Comparison of ENCODE assay signal across 29 mouse cellular contexts in genomic region chr15:64976044-64976805, GRCm38 (mm10). TPM values are rescaled to one million over a fixed set of nuclear protein-coding genes. Genes with fewer than 3 reads are reported as not detected.
DNase-seq lines count a peak whose midpoint lies in the region; ATAC-seq lines count a peak whose summit lies in the region.
"Had no signal": no experiment of that assay in that cellular context is flagged by ENCODE, and none has a peak within 500 bp of the region (broad histone marks: within the 10 kb centered on the region; RNA-seq: fewer than 3 reads in every experiment).

No protein-coding gene starts in this region.

- H3K4me3 ChIP-seq in forebrain, embryonic 16.5 days (replicated peaks; ENCODE audit: low read length), result no peak overlapping the region
- H3K4me3 ChIP-seq: embryonic facial prominence, embryonic 13.5 days; forebrain, embryonic 15.5 days; hindbrain, embryonic 15.5 days; intestine, embryonic 15.5 days; megakaryocyte, embryonic 14.5 days had no signal

- WGBS in forebrain, embryonic 16.5 days, result 93% methylated on average over 7 of the region's 7 CpGs

- H3K4me2 ChIP-seq in forebrain, embryonic 16.5 days (ENCODE audit: low read length), result no peak overlapping the region
- H3K4me2 ChIP-seq: embryonic facial prominence, embryonic 13.5 days; forebrain, embryonic 15.5 days; hindbrain, embryonic 15.5 days; intestine, embryonic 15.5 days had no signal

- DNase-seq in 416B (ENCODE audit: low read depth), result peak; percentile 7
- peak; percentile 66 for DNase-seq in brain, adult 2 months (ENCODE audit: low read depth, low spot score)
- peak; percentile 1 for DNase-seq in layer of hippocampus, adult 9-10 months (ENCODE audit: low spot score)
- no peak for DNase-seq in heart, adult 11 months
- DNase-seq in kidney, postnatal 10 days, result no peak
- DNase-seq: adrenal gland, postnatal 10 days; cerebellum, adult 9-11 months; heart, postnatal 4 days; kidney, adult 9 months; kidney, postnatal 36 days; liver, postnatal 0 days; lung, postnatal 14 days; spleen, adult 18-20 months; thymus, postnatal 4 days had no signal

- H3K4me1 ChIP-seq in forebrain, embryonic 16.5 days (replicated peaks; ENCODE audit: control insufficient read depth, insufficient read depth, low read length), result no peaks in the 10 kb centered on the region
- H3K4me1 ChIP-seq: embryonic facial prominence, embryonic 13.5 days; forebrain, embryonic 15.5 days; hindbrain, embryonic 15.5 days; intestine, embryonic 15.5 days; megakaryocyte, embryonic 14.5 days had no signal

- ATAC-seq in megakaryocyte progenitor cell, adult 5-6 weeks (replicated peaks; ENCODE audit: poor library complexity), result 0 out of 2 replicates have a peak, but pooled peaks have one; percentile 50
- ATAC-seq in forebrain, embryonic 16.5 days, result no peak
- ATAC-seq: forebrain, embryonic 15.5 days; intestine, embryonic 15.5 days; liver, postnatal 0 days; midbrain, embryonic 16.5 days; Patski had no signal

- no peak overlapping the region for H3K27ac ChIP-seq in forebrain, embryonic 16.5 days (ENCODE audit: low read length)
- H3K27ac ChIP-seq: embryonic facial prominence, embryonic 13.5 days; forebrain, embryonic 15.5 days; hindbrain, embryonic 15.5 days; intestine, embryonic 15.5 days had no signal

- no peaks in the 10 kb centered on the region for H3K9me3 ChIP-seq in forebrain, embryonic 16.5 days (ENCODE audit: control insufficient read depth, low read length)
- H3K9me3 ChIP-seq: embryonic facial prominence, embryonic 13.5 days; forebrain, embryonic 15.5 days; hindbrain, embryonic 15.5 days; intestine, embryonic 15.5 days; megakaryocyte, embryonic 14.5 days had no signal

- no peak overlapping the region for H3K9ac ChIP-seq in forebrain, embryonic 16.5 days (replicated peaks; ENCODE audit: low read depth, low read length)
- H3K9ac ChIP-seq: embryonic facial prominence, embryonic 13.5 days; forebrain, embryonic 15.5 days; hindbrain, embryonic 15.5 days; intestine, embryonic 15.5 days; liver, postnatal 0 days had no signal

- H3K27me3 ChIP-seq in forebrain, embryonic 16.5 days (replicated peaks; ENCODE audit: control insufficient read depth, insufficient read depth, low read length), result no peaks in the 10 kb centered on the region
- H3K27me3 ChIP-seq: embryonic facial prominence, embryonic 13.5 days; forebrain, embryonic 15.5 days; hindbrain, embryonic 15.5 days; intestine, embryonic 15.5 days; megakaryocyte, embryonic 14.5 days had no signal

- no peaks in the 10 kb centered on the region for H3K36me3 ChIP-seq in forebrain, embryonic 16.5 days (ENCODE audit: control insufficient read depth, insufficient read depth)
- H3K36me3 ChIP-seq: embryonic facial prominence, embryonic 13.5 days; forebrain, embryonic 15.5 days; hindbrain, embryonic 15.5 days; intestine, embryonic 15.5 days had no signal

RNA-seq across cellular contexts. Expression of gene Gm21961, which starts 38.5 kb away (rescaled TPM):
- total RNA-seq in megakaryocyte progenitor cell, adult 5-6 weeks (2015), result not detected in 2 replicates
- total RNA-seq in megakaryocyte progenitor cell, adult 5-6 weeks (2017), result not detected in 2 replicates
- not detected in 2 replicates for polyA plus RNA-seq in forebrain, embryonic 16.5 days (2015; fragmentation: Nextera tagmentation; extraction: Ambion mirVana)
- total RNA-seq: adrenal gland, postnatal 10 days; gastrocnemius, adult 18-20 months; heart, postnatal 4 days; liver, adult 2 months; neutrophil, adult 5-6 weeks had no signal
- polyA plus RNA-seq: brain, embryonic 14.5 days; embryonic facial prominence, embryonic 13.5 days; forebrain, embryonic 15.5 days; gonadal fat pad, adult 2 months; heart, embryonic 14.5 days; hindbrain, embryonic 15.5 days; intestine, embryonic 15.5 days; liver, adult 2 months; liver, postnatal 0 days; midbrain, embryonic 16.5 days; Patski had no signal

Comparison
In these comparisons a context has a peak if more than half of its experiments do, and no peak if none do; other contexts are left out.
1. DNase-seq: peak in 416B (single experiment), brain, adult 2 months (single experiment) and layer of hippocampus, adult 9-10 months (single experiment); none in heart, adult 11 months (single experiment) and kidney, postnatal 10 days (single experiment).